Mouse (Mus musculus) neutrophil, adult 5-6 weeks (primary cell): ENCODE results near the gene Cdca8. TPM values are rescaled to one million over a fixed set of nuclear protein-coding genes. Genes with fewer than 3 reads are reported as not detected.

ENCODE experiments used
- ATAC-seq: fragments of 151-379, 151-347 bp; 2 replicates; pipeline ENCODE4 v1.8.0; 2017; ENCODE audit warnings: mild to moderate bottlenecking, moderate TSS enrichment; ENCODE audit not compliant: insufficient number of reproducible peaks, poor library complexity, low FRiP score, severe bottlenecking; ENCODE audit errors: extremely low read depth
- total RNA-seq: library from RNA; stranded (forward); fragments of 200-1000 nt; gene quantifications from 2 replicates; pipeline ENCODE4 v1.2.3, GENCODE M21; 2017

Cdca8 gene
- total RNA-seq, 1 experiment from 2014 or later: 0.93 TPM

DNA sequence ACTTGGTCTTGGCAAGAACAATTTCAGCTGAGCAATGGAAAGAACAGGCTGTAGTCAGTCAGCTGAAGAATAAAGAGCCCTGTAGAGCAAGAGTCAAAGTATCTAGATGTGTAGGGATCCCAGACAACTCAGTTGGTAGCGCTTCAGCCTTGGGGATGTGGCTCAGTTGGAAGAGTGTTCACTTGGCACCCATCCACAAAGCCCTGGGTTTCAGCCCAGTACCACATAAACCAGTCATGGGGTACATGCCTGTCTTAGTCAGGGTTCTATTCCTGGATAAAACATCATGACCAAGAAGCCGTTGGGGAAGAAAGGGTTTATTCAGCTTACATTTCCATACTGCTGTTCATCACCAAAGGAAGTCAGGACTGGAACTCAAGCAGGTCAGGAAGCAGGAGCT, 49.2 kb downstream of the Cdca8 start:
- no peak for ATAC-seq

DNA sequence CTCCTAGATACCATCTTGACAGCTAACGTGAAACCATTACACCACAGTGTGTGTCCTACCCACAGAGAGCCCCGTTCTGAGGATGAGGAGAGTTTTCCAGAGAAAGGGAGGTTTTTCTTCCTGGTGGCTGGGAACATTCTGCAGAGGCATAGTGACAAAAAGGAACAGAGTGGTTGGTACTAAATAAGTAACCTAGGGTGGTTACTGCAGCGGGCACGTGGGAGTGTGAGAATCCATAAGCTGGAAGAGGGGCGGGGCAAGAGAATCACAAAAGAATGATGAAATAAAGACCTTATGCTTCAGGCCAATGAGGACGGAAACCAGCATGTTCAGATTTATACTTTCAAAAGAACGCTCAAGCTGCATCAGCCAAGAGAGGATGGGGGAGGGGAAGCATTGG, 50.4 kb downstream of the Cdca8 start:
- no peak for ATAC-seq

DNA sequence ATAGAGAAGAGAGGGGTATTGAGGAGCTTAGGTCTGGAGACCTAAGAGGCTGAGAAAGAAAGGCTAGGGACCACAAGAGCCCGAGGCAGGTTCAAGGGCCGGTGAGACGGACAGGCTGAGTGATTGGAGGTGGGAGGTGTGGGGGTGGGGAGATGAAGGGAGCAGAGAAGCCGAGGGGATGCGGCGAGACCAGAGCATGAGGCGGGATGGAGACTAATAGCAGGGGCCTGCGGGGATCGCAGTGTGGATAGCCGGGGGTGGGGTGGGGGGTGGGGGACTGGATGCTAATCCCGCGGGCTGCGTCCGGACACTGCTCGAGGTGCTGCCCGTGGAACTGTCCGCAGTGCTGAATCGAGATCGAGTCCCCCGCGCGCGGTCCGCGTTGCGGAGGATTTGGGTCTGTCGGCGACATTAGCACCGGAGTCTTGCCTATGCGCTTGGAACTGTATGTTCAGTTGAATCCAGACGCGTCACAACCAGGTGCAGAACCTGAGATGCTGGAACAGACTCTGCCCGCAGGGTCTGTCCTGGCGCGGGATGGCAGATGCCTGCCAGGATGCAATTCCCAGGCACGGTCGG, 56.9 kb downstream of the Cdca8 start:
- ATAC-seq: no peak

DNA sequence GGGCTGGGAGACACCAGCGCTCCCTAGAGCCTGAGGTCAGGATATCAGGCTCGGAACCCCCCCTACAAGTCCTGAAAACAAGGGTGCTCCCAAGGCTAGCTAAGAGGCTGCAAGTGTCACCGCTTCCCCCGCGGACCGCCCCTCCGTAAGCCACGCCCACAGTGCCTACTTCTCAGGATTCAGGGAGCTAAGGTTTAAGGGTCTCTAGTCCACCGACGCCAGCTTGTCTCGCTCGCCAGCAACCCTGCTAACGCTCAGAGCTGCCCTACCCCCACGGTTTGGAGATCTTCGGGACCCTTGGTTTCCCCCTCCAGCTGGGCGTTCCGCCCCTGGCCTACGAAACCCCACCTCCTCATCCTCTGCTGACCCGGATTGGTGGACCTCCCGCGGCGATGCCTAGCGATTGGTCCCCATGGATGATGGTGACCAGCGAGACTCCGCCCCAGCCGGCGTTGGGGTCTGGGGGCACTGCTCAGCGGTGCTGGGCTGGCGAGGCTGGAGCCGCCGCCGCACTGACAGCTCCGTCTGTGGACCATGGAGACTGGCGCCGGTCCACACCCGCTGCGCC, 57.7 kb downstream of the Cdca8 start:
- ATAC-seq: no peak

DNA sequence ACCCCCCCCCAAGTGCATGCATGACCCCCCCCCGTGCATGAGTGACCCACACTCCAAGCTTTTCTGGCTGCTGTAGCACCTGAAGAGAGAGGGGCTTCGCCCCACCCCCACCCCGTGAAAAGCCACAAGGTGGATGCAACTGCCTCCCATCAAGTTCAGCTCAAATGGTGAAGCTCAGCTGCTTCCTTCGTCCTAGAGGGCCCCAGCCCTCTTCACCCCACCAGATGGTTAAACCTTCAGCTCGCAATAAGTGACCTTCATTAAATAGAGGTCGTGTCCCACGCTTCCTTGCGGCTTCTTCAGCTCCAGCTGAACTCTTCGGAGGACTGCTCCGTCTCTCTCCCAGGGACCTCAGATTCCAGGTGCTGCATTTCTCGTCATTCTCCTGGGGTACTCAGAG, 58.5 kb downstream of the Cdca8 start, which contains the start of gene Epha10:
Gene Epha10, plus strand, starts transcription at position 301 of the 400 bp plus-strand sequence.
- no peak for ATAC-seq

DNA sequence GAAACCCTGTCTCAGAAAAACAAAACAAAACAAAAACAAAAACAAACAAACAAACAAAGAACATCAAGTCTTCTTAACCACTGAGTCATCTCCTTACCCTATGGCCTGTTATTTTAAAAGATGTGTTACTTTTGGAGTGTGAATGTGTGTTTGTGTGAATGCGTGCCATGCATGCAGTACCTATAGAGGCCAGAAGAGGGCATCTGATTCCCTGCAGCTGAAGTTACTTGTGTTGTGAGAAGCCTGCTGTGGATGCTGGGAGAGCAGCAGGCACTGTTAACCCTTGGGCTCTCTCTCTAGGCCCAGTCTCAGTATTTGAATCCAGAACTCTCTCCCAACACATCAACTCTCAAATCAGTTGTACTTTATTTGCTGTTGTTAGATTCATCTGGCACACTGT, 66.4 kb downstream of the Cdca8 start:
- no peak for ATAC-seq

Other genes starting within 250 kb of the Cdca8 start
- gene Utp11, start 245.7 kb downstream of the Cdca8 start, total RNA-seq: 35.6 and 46.1 TPM in 2 replicates
- 9.7 and 12.0 TPM in 2 replicates for gene Fhl3, start 238.6 kb downstream of the Cdca8 start, total RNA-seq
- gene Sf3a3, start 224.5 kb downstream of the Cdca8 start, total RNA-seq: 66.7 and 71.5 TPM in 2 replicates
- 26.2 and 27.1 TPM in 2 replicates for gene Inpp5b, start 197.5 kb downstream of the Cdca8 start, total RNA-seq
- 20.4 and 22.7 TPM in 2 replicates for gene Mtf1, start 137.2 kb downstream of the Cdca8 start, total RNA-seq
- 22.5 and 30.2 TPM in 2 replicates for gene Yrdc, start 88.6 kb downstream of the Cdca8 start, total RNA-seq
- 4.7 and 7.2 TPM in 2 replicates for gene 1110065P20Rik, start 88.1 kb downstream of the Cdca8 start, total RNA-seq
- gene Maneal, start 77.1 kb downstream of the Cdca8 start, total RNA-seq: 0.49 TPM in 1 of 2 replicates, not detected in the other
- not detected in 2 replicates for gene Epha10, start 58.4 kb downstream of the Cdca8 start, total RNA-seq
- gene 9930104L06Rik, start 2.3 kb downstream of the Cdca8 start, total RNA-seq: 22.2 and 25.4 TPM in 2 replicates
- 0.37 and 1.3 TPM in 2 replicates for gene Rspo1, start 47.1 kb upstream of the Cdca8 start, total RNA-seq
- gene Gnl2, start 77.3 kb upstream of the Cdca8 start, total RNA-seq: 84.1 and 99.5 TPM in 2 replicates
- gene Dnali1, start 126.4 kb upstream of the Cdca8 start, total RNA-seq: 0.23 and 0.49 TPM in 2 replicates
- 26.2 and 30.0 TPM in 2 replicates for gene Snip1, start 127.4 kb upstream of the Cdca8 start, total RNA-seq
- gene Meaf6, start 145.8 kb upstream of the Cdca8 start, total RNA-seq: 23.8 and 38.1 TPM in 2 replicates
- gene Zc3h12a, start 188.5 kb upstream of the Cdca8 start, total RNA-seq: 37.3 and 37.8 TPM in 2 replicates